Mouse (Mus musculus) hindbrain, embryonic 14.5 days (tissue): ENCODE measurements around the gene Pwp2. TPM values are rescaled to one million over a fixed set of nuclear protein-coding genes. Genes with fewer than 3 reads are reported as not detected.

Source experiments
- ATAC-seq: fragments of 200-750 bp; cut with Nextera tagmentation; 2 replicates; pipeline ENCODE4 v1.8.0; 2017; ENCODE audit warnings: moderate number of reproducible peaks, mild to moderate bottlenecking, moderate TSS enrichment, moderate library complexity; ENCODE audit not compliant: low FRiP score
- DNase-seq: peaks from one replicate; pipeline ENCODE4 v3.0.0-alpha.2; 2015; ENCODE audit warnings: low spot score
- H3K27ac ChIP-seq: fragments of 300-500 bp; sonication (generic); 2 replicates; pipeline ENCODE4 v1.5.1; 2014; ENCODE audit warnings: mild to moderate bottlenecking, moderate library complexity
- H3K27me3 ChIP-seq: fragments of 300-500 bp; sonication (generic); 2 replicates; pipeline ENCODE4 v1.6.1; 2014; ENCODE audit warnings: mild to moderate bottlenecking, low read length, mixed read lengths; ENCODE audit not compliant: control insufficient read depth, insufficient read depth
- H3K36me3 ChIP-seq: fragments of 300-500 bp; sonication (generic); replicated peaks from 2 replicates; pipeline ENCODE4 v1.6.1; 2014; ENCODE audit not compliant: control insufficient read depth, insufficient read depth
- H3K4me1 ChIP-seq: fragments of 300-500 bp; sonication (generic); replicated peaks from 2 replicates; pipeline ENCODE4 v1.6.1; 2014; ENCODE audit warnings: antibody characterized with exemption, low read length, mixed read lengths; ENCODE audit not compliant: control insufficient read depth, insufficient read depth
- H3K4me2 ChIP-seq: fragments of 300-500 bp; sonication (generic); replicated peaks from 2 replicates; pipeline ENCODE4 v1.6.1; 2014; ENCODE audit warnings: mild to moderate bottlenecking, moderate library complexity
- H3K4me3 ChIP-seq: fragments of 300-500 bp; sonication (generic); replicated peaks from 2 replicates; pipeline ENCODE4 v1.5.1; 2014; ENCODE audit warnings: mild to moderate bottlenecking, low read length
- H3K9ac ChIP-seq: fragments of 300-500 bp; sonication (generic); 2 replicates; pipeline ENCODE4 v1.6.1; 2014
- H3K9me3 ChIP-seq: fragments of 300-500 bp; sonication (generic); 2 replicates; pipeline ENCODE4 v1.6.1; 2016; ENCODE audit warnings: low read length; ENCODE audit not compliant: control insufficient read depth
- WGBS: fragments of 180-500 bp; shearing (Covaris S2); extraction: QIAGEN DNeasy Blood & Tissue Kit; methylation state at CpG from one replicate; pipeline ENCODE4 v1.1.7; 2014; 5-methylcytosine and 5-hydroxymethylcytosine counted together
- polyA plus RNA-seq: library from polyadenylated mRNA; unstranded; fragments of >200 nt; fragmentation: Nextera tagmentation; extraction: Ambion mirVana; gene quantifications from 2 replicates; pipeline ENCODE4 v1.2.1, GENCODE M21; 2014

The Pwp2 gene
- polyA plus RNA-seq, 1 experiment from 2014 or later = 13.5 TPM

DNA sequence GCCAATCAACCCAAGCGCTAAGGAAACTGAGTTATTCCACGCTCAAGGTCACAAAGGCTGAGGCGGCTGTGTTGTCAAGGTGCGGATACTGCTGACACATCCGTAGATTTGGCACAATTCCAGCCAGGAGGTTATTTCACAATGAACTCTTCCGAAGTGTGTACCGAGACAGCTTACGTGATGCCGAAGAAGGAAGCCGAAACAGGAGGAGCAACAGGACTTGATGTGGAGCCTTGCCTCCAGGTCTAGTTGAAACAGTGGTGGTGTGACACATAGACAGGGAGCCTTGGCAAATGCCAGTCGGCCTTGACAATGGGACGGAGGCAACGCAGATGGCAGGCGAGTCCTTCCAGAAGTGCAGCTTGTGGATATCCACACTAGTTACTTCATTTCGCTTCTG, 26.9 kb downstream of the Pwp2 start:
- Histone ChIP-seq H3K27me3 (no peaks in the 10 kb centered on the region), H3K9ac (no peak overlapping the region), H3K9me3 (no peaks in the 10 kb centered on the region), H3K4me3 (no peak overlapping the region), H3K4me2 (no peak overlapping the region), H3K36me3 (peaks cover 23% of the 10 kb centered on the region), H3K27ac (no peak overlapping the region), H3K4me1 (peaks cover 5% of the 10 kb centered on the region)
- 90% methylated on average over 15 of the region's 15 CpGs for WGBS
- DNase-seq (no peak), ATAC-seq (no peak)

DNA sequence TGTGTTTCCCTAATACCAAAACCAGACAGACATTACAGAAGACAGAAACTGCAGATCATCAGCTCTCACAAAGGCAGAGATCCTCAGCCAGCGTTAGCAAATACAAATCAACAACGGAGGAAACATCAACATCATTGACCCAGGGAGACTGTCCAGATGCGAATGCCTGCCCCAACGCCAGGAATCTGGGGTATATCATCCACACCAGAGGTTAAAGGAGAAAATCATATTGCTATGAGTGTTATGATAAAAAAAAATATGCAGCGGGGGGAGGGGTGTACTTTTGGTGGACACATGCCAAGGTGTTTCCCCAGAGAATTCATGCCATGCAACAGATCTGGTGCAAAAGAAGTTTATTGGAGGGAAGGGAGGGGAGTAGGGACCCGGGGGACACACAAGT, 28.0 kb downstream of the Pwp2 start:
- WGBS = 79% methylated on average over 6 of the region's 6 CpGs
- H3K4me1 ChIP-seq = peaks cover 5% of the 10 kb centered on the region
- H3K27ac ChIP-seq = no peak overlapping the region
- ATAC-seq = no peak
- H3K36me3 ChIP-seq = peaks cover 13% of the 10 kb centered on the region
- no peaks in the 10 kb centered on the region for H3K9me3 ChIP-seq
- H3K4me2 ChIP-seq = no peak overlapping the region
- DNase-seq = no peak
- no peak overlapping the region for H3K9ac ChIP-seq
- no peaks in the 10 kb centered on the region for H3K27me3 ChIP-seq
- no peak overlapping the region for H3K4me3 ChIP-seq

- H3K4me3 ChIP-seq = no peak overlapping the region
- no peaks in the 10 kb centered on the region for H3K9me3 ChIP-seq
- no peaks in the 10 kb centered on the region for H3K4me1 ChIP-seq
- H3K9ac ChIP-seq = no peak overlapping the region
- H3K27ac ChIP-seq = no peak overlapping the region
- H3K27me3 ChIP-seq = no peaks in the 10 kb centered on the region
- ATAC-seq (no peak), DNase-seq (no peak)
- no peaks in the 10 kb centered on the region for H3K36me3 ChIP-seq
- no peak overlapping the region for H3K4me2 ChIP-seq
- WGBS = 65% methylated on average over 10 of the region's 10 CpGs
Observed at GRCm38 (mm10) chr10:78148834-78149766, 35.8 kb downstream of the Pwp2 start.

DNA sequence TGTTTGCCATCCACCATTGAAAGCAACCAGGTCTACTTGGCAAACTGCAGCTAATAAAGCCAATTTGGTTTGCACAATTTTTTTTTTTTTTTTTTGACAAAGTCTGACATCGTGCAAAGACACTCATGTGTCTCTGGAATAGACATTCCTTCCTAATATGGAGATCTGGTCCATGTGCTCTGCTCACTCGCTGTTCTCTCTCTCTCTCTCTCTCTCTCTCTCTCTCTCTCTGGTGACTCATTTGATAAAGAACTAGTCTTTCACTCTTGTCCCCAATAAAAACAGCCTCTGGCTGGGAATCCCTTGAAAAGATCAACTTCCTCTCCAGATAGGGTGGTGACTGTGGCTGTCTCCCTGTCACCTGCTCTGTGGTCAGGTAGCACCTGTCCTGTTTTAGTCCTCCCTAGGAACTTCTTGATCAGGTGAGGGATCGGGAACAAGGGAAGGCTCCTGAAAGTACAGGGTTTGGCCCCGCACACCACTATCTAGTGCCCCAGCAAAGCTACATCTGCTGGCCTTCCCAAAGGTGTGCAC, 37.0 kb downstream of the Pwp2 start:
- no peak for ATAC-seq
- no peak for DNase-seq
- Histone ChIP-seq H3K9ac (no peak overlapping the region), H3K36me3 (no peaks in the 10 kb centered on the region), H3K9me3 (no peaks in the 10 kb centered on the region), H3K4me3 (no peak overlapping the region), H3K4me1 (no peaks in the 10 kb centered on the region), H3K27ac (no peak overlapping the region), H3K4me2 (no peak overlapping the region), H3K27me3 (no peaks in the 10 kb centered on the region)
- 87% methylated on average over 4 of the region's 4 CpGs for WGBS

GRCm38 (mm10) chr10:78143727-78144505, 41.0 kb downstream of the Pwp2 start:
- Histone ChIP-seq H3K9me3 (no peaks in the 10 kb centered on the region), H3K9ac (no peak overlapping the region), H3K27me3 (no peaks in the 10 kb centered on the region), H3K36me3 (no peaks in the 10 kb centered on the region), H3K4me3 (no peak overlapping the region), H3K4me2 (no peak overlapping the region), H3K4me1 (no peaks in the 10 kb centered on the region), H3K27ac (no peak overlapping the region)
- DNase-seq (no peak), ATAC-seq (no peak)
- WGBS = 60% methylated on average over 8 of the region's 8 CpGs

GRCm38 (mm10) chr10:78140843-78141242, 44.1 kb downstream of the Pwp2 start:
- no peaks in the 10 kb centered on the region for H3K36me3 ChIP-seq
- no peak for DNase-seq
- WGBS = 79% methylated on average over 3 of the region's 3 CpGs
- H3K27me3 ChIP-seq = no peaks in the 10 kb centered on the region
- no peak overlapping the region for H3K4me2 ChIP-seq
- no peak overlapping the region for H3K9ac ChIP-seq
- no peak for ATAC-seq
- H3K9me3 ChIP-seq = no peaks in the 10 kb centered on the region
- H3K4me3 ChIP-seq = no peak overlapping the region
- H3K27ac ChIP-seq = no peak overlapping the region
- H3K4me1 ChIP-seq = no peaks in the 10 kb centered on the region

DNA sequence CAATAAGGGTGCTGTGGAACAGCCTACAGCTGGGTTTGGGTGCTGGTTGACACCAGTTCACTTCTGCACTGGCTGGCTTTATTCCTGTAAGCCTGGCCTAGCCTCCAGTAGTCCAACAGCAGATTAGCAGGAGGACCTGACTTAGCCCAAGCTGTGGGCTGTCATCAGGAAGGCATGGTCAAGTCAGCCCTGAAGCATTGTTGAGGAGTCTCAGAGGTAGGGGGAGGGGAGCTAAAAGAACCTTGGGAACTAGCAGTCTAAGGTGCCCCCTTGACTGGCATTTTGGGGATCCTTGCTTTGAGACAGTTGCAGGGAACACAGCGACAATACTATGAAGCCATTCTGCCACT, 44.7 kb downstream of the Pwp2 start:
- no peak for ATAC-seq
- H3K36me3 ChIP-seq = no peaks in the 10 kb centered on the region
- no peak for DNase-seq
- H3K4me3 ChIP-seq = no peak overlapping the region
- no peaks in the 10 kb centered on the region for H3K9me3 ChIP-seq
- H3K27me3 ChIP-seq = no peaks in the 10 kb centered on the region
- no peak overlapping the region for H3K4me2 ChIP-seq
- no peak overlapping the region for H3K9ac ChIP-seq
- H3K4me1 ChIP-seq = peaks cover 5% of the 10 kb centered on the region; the same call in 1 of the 2 replicates
- WGBS = 94% methylated on average over 1 of the region's 1 CpGs
- no peak overlapping the region for H3K27ac ChIP-seq

DNA sequence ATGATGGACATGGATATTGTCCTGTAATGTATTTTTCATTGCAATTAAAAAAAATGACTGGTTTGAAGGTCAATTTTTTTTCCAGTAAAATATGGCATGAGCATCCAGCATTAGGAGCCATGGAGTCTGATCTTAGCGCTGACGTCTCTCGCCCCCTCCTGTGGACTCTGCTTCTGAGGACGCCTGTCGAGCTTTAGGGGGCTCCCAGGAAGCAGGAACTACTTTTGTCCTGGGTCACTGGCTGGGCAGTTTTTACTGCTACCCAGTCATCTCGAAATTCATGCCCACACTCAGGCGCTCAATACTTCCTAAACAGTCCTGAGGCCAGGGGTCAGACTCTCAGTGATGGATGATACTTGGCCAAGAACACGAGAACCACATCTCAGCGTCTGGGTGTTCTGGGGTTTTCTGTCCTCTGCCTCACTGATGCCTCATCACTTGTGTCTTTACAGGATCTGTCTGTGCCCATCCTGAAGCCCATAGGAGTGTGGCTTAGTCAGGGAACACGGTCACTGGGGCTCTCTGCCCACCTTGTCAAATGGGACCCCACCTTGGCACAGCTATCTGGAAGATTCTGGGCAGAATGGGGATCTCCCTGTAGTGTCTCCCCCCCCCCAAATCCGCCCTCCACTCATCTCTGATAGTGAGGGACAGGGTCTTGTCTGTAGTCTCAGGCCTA, 45.2 kb downstream of the Pwp2 start:
- Histone ChIP-seq H3K4me3 (no peak overlapping the region), H3K36me3 (no peaks in the 10 kb centered on the region), H3K4me1 (peaks cover 9% of the 10 kb centered on the region; the same call in 1 of the 2 replicates), H3K9me3 (no peaks in the 10 kb centered on the region), H3K9ac (no peak overlapping the region), H3K27me3 (no peaks in the 10 kb centered on the region), H3K27ac (no peak overlapping the region), H3K4me2 (no peak overlapping the region)
- ATAC-seq (no peak), DNase-seq (no peak)
- WGBS = 71% methylated on average over 11 of the region's 11 CpGs
